In genomic region chr14:54229849-54230248, GRCm38 (mm10) we compare ENCODE assay signal across 17 mouse cellular contexts. TPM values are rescaled to one million over a fixed set of nuclear protein-coding genes. Genes with fewer than 3 reads are reported as not detected.
"Had no signal": no experiment of that assay in that cellular context is flagged by ENCODE, and none has a peak within 500 bp of the region (broad histone marks: within the 10 kb centered on the region; RNA-seq: fewer than 3 reads in every experiment).

No protein-coding gene starts in this region.

RNA-seq across cellular contexts. Expression of gene Olfr49, which starts 54.9 kb away (rescaled TPM):
- polyA plus RNA-seq: gonadal fat pad, adult 2 months; heart, adult 2 months; heart, embryonic 11.5 days; heart, embryonic 13.5 days; heart, postnatal 0 days; hindbrain, embryonic 11.5 days; hindbrain, embryonic 13.5 days; hindbrain, embryonic 15.5 days; hindbrain, postnatal 0 days; intestine, embryonic 15.5 days; kidney, embryonic 14.5 days; kidney, embryonic 16.5 days; limb, embryonic 10.5 days; limb, embryonic 12.5 days; limb, embryonic 14.5 days; liver, embryonic 11.5 days; liver, embryonic 13.5 days had no signal
